Mouse (Mus musculus) 3134 (cell line): ENCODE results near the gene Alyref.

Experiments used
- DNase-seq: peaks from one replicate; pipeline ENCODE4 v3.0.0-alpha.2; 2011; ENCODE audit warnings: low spot score; ENCODE audit not compliant: insufficient read length; ENCODE audit errors: extremely low read depth

The Alyref gene

GRCm38 (mm10) chr11:120626785-120627467 is 28.8 kb upstream of the Alyref start:
- DNase-seq: no peak

GRCm38 (mm10) chr11:120625152-120625775 is 27.1 kb upstream of the Alyref start, which contains the start of gene Sirt7:
Sirt7 (minus strand) TSS chr11:120625240.
- DNase-seq: no peak

- DNase-seq: peak; percentile 80
Measured at GRCm38 (mm10) chr11:120624680-120625111, 26.5 kb upstream of the Alyref start.

- DNase-seq: no peak
Measured at GRCm38 (mm10) chr11:120623961-120624679, 26.0 kb upstream of the Alyref start.

- no peak for DNase-seq
Measured at GRCm38 (mm10) chr11:120622805-120623204, 24.6 kb upstream of the Alyref start.

- no peak for DNase-seq
Measured at GRCm38 (mm10) chr11:120620195-120620594, 22.0 kb upstream of the Alyref start.

GRCm38 (mm10) chr11:120618619-120619535 is 20.7 kb upstream of the Alyref start:
- DNase-seq: no peak

- DNase-seq: peak; percentile 96
Measured at GRCm38 (mm10) chr11:120617519-120618112, 19.5 kb upstream of the Alyref start, which contains the start of gene Pcyt2. Pcyt2 (minus strand) TSS chr11:120617936.

- no peak for DNase-seq
Measured at GRCm38 (mm10) chr11:120616617-120617294, 18.6 kb upstream of the Alyref start.

GRCm38 (mm10) chr11:120615606-120616203 is 17.5 kb upstream of the Alyref start:
- peak; percentile 77 for DNase-seq

GRCm38 (mm10) chr11:120615167-120615566 is 17.0 kb upstream of the Alyref start:
- no peak for DNase-seq

GRCm38 (mm10) chr11:120613976-120614375 is 15.8 kb upstream of the Alyref start:
- no peak for DNase-seq

- DNase-seq: no peak
Measured at GRCm38 (mm10) chr11:120613481-120613972, 15.4 kb upstream of the Alyref start.

GRCm38 (mm10) chr11:120612763-120613162 is 14.6 kb upstream of the Alyref start:
- no peak for DNase-seq

GRCm38 (mm10) chr11:120610477-120611046 is 12.4 kb upstream of the Alyref start:
- DNase-seq: no peak

GRCm38 (mm10) chr11:120609250-120609649 is 11.1 kb upstream of the Alyref start:
- no peak for DNase-seq

GRCm38 (mm10) chr11:120608241-120609034 is 10.3 kb upstream of the Alyref start, which contains the start of gene Npb:
Npb (plus strand) TSS chr11:120608477.
- no peak for DNase-seq

- no peak for DNase-seq
Measured at GRCm38 (mm10) chr11:120606764-120607163, 8.6 kb upstream of the Alyref start.
